Mouse (Mus musculus) lung, postnatal 25 days (tissue): ENCODE results near the gene Cdca7l.
"Not testable (repeated sequence)": the region's sequence is repeated elsewhere in the genome, so short reads cannot be mapped to it uniquely, and the experiment has no call there.

Experiments used
- DNase-seq: peaks from one replicate; pipeline ENCODE4 v3.0.0; 2022; ENCODE audit warnings: low spot score

Cdca7l gene

DNA sequence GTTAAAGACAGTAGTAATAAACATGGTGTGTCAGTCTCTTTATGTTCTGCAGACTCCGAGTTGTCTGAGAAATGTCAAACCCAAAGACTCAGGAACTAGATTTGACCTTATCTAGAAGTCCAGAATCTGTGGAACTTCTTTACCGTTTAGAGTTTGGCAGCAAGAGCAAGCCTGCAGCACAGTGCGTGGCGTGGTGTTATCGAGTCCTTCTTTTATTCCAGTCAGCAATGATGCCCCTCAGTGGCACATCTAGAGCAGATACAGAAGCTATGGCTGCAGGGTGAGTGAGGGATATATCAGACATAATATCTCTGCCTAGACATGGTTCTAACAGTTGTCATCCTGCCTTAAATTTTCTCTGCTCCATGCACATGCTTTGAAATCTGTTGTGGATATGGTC is 58.6 kb downstream of the Cdca7l start:
- no peak for DNase-seq

DNA sequence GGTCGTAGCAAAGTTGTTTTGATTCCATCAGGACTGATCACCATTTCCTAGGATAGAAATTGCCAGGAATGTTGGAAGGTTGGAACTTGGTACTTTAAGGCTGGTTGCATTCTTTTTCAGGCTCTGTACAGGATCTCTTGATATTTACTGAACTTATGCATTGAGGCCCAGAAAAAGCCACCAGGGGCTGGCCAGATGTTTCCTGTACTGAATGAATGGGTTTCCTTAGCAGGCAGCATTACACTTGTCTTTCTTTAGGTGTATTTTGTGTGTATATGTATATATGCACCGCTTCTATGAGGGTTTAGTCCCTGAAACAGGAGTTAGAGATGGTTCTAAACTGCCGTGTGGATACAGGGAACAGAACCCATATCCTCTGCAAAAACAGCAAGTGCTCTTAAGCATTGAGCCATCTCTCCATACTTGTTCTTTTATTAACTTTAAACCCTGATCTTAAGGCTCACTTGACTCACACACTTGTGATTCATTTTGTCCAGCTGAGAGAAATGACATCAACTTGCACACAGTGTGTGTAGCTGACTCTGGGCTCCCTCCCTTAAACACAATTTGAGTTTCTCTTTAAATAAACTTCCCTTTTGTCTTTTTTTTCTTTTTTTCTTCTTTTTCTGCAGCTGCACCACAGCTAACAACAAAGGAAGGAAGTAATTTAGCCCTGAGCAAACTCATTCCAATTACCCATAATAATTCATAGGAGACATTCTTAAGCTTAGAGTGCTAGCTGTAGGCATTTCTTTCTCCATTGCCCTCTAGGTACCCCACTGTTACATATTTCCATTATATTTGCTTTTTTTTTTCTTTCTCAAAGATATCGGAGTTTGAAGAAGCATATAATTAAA is 63.8 kb downstream of the Cdca7l start:
- no peak for DNase-seq

DNA sequence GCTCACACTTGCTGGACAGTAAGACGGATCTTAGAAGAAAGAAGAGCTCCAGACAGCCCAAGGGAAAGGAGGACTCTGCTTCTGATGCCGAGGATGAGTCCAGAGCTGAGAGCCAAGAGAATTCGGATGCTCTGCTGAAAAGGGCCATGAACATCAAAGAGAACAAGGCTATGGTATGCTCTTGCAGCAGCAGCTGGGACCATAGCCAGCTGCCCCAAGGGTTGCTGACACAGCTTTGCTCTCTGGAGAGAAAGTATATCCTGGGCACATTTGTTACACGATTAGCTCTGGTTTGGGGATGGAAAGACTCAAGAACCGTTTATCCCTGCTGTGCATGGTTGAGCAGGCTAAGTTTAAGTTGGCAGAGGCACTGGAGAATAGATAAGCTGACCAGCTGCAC is 68.2 kb downstream of the Cdca7l start:
- no peak for DNase-seq

DNA sequence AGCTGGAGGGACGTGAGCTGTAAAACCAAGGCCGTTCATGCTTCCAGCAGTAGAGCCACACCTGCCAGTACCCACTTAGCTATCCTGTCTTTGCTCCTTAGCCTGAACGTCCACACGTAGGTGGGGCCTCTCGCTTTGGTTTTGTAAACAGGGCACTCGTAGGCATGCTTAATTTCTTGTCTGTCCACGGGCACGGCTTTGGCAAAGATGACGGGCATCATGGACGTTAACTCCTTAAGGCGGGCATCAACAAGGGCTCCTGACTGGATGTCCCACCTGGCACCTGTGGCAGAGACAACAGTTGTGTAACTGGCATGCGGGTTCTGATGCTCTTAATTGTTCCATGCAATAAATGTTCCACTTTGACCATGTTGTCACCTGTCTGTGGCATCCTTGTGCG is 74.3 kb downstream of the Cdca7l start:
- no peak for DNase-seq

DNA sequence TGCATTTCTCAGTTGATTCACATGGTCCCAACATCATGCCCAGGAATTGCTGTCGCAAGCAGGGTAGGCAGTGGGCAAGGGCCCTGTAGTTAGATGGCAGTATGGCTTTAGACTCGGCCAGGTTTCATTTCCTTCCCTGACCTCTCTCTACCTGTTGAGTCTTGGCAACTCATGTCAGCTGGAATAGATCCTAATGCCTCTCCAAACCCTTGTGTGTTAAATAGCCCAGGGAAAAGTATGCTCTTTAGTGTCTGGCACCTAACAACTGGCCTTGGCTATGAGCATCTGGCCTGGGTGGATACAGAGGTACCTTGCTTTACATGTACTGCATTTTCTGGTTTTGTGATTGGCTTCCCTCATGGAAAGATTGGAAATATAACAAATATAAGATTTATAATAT is 80.5 kb downstream of the Cdca7l start:
- no peak for DNase-seq

DNA sequence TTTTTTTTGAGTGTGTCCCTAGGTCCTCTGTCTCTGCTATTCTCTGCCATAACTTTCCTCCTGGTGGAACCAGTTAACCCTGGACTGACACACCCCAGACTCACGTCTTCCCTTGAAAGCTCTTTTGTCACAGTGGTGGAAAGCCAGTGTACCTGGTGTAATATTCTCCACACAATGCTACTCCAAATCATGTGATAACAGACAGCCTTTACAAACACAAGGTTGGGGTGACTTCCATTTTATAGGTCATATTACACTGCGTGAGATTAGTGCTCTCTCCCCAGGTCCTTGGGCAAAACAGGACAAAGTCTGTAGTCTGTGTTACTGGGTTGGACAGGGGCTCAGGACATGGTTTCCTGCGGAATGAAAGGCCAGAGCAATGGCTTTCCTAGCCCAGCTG is 83.3 kb downstream of the Cdca7l start:
- no peak for DNase-seq

DNA sequence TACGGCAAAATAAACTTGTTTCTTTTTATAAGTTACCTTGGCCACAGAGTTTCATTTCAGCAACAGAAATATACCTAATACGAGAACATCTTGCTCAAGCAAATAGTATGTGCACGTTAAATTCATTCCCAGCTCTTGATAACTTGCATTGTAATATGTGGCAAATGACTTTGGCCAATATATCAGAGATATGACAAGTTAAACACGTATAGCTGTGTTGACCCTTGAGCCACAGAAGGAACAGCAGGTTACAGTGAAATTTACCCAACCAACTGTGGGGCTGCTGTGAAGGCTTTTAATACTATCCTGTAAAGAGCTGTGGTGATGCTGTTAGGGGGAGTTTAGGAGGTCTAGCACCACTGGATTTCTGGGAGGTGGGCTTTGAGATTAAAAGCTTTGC is 96.7 kb downstream of the Cdca7l start:
- not testable (repeated sequence) for DNase-seq

DNA sequence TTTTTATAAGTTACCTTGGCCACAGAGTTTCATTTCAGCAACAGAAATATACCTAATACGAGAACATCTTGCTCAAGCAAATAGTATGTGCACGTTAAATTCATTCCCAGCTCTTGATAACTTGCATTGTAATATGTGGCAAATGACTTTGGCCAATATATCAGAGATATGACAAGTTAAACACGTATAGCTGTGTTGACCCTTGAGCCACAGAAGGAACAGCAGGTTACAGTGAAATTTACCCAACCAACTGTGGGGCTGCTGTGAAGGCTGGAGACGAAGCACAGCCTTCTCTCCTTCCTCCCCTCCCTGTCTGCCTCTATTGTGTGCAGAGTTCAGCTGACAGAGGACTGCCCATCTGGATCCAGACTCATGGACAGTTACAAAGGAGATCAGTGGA is 97.3 kb downstream of the Cdca7l start:
- DNase-seq, result not testable (repeated sequence)

DNA sequence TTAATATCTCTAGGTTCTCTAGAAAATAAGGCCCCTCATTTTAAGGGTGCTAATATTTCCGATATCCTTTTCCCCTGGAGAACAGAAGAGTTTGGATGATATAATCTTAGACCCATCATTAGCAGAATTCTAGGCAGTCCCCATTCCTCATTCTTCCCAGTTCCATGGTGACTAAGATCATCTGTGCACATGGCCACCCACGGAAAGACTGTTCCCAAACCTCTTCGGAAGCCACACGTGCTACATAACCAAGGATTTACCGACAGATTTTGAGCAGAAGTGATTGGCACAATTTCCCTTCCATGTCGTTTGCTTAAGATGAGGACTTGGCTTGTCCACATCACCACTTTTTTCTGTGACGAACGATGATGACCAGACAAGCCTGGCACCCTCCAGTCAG is 99.6 kb downstream of the Cdca7l start:
- DNase-seq, result no peak

DNA sequence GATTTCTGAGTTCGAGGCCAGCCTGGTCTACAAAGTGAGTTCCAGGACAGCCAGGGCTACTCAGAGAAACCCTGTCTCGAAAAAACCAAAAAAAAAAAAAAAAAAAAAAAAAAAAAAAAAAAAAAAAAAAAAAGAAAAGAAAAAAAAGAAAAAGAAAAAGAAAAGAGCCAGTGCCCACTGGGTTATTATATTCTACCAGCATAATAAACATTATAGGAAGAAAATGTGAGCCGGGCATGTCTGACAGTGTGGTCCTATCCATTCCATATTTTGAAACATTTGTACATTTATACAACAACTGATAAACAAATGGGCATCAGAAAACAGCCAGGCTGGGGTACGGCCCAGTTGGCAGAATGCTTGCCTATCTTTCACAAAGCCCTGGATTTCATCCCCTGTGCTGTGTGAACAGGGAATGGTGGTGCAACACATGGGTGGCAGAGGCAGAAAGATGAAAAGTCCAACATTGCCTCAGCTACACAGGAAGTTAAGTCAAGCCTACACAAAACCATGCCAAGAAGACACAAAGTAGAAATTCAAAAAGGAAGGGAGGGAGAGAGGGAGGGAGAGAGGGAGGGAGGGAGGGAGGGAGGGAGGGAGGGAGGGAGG is 101.2 kb downstream of the Cdca7l start:
- not testable (repeated sequence) for DNase-seq

DNA sequence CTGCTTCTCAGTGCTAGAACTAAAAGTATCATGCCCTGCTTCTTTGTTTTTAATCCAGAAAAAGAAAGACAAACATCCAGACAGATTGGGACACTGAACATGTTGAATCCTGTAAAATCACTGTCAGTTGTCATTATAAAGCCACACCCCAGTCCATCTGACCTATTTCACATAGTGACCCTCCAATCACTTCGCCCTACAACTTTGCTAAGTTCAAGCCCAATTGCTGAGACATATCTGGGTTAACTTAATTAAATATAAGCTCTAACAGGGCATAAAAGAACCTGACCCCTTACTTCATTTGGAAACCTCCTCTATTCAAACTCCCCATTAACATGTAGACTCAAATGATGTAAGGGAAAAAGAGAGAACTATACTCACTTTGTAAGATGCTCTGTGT is 107.3 kb downstream of the Cdca7l start:
- no peak for DNase-seq

DNA sequence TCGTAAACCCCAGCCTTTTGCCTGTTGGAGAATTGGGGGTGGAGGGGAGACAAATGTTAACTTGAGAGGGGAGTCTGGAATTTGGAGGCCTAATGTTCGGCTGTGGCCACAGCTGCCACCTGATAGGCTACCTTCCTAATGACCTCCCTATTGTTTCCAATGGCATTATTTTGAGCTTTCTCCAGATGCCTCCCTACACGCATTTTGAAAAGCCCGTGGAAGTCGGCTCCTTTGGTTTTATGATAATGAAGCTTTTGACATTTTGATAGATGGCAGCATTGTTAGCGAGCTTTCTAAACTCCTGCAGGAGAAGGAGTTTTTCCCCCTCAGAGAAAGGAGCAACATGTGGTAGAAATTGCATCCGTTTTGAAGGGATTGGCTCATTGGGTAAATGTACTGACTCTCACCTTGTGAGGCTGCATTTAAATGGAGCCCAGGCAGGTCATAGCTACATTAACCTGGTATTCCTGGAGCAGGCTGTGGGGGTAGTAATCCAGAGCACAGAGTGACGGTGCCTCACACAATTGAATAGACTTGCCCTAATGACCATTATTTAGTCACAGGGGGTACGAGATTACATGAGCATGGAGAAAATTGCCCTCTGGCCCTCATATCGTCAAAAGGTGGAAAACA is 110.6 kb downstream of the Cdca7l start:
- no peak for DNase-seq

DNA sequence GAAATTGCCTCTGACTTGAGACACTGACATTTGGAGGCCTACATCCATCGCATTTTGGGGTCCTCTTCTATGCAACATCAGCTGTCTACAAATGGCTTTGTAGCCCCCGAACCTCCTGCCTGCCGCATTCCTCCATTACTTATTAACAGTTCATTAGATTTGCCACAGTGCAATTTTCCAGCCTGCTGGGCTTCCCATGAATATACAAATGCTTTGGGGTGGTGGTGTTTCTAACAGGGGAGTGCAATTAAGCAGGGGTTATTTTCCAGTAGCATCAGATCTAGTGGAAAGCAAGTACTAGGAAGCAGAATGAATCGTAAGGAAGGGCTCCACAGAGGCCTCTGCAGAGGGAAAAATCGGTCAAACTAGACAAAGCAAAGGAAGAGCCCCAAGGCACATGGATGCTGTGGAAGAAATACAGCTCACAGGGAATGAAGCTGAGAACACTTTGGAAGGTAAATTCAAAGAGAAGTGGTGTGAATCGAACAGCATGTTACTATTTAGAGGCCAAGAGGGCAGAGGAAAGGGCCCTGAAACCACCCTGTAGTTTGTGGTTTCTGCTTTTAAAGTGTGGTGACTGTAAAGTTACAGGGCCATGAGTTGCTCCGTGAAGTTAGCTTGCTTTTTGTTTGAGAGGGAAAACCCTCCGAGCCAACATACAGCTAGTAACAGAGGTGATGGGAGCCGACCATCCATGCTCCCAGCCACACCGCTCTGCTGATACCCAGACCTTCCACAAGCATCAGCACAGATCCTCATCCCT is 111.9 kb downstream of the Cdca7l start:
- DNase-seq, result no peak
